Mouse (Mus musculus) olfactory bulb, adult 2 months (tissue): ENCODE data around the gene Ncaph.

Experiments
- CTCF ChIP-seq: fragments of 200-500 bp; IDR thresholded peaks from 2 replicates; pipeline ENCODE4 v1.5.1; 2012; ENCODE audit warnings: low read depth, mild to moderate bottlenecking, low read length, moderate library complexity; ENCODE audit not compliant: insufficient read depth
- POLR2A ChIP-seq: fragments of 200-500 bp; IDR thresholded peaks from 2 replicates; pipeline ENCODE4 v1.6.1; 2012; ENCODE audit warnings: mild to moderate bottlenecking, low read depth, low read length, moderate library complexity; ENCODE audit not compliant: insufficient read depth

GRCm38 (mm10) chr2:127068806-127069205 is 64.9 kb downstream of the Ncaph start:
- TF ChIP-seq CTCF (no peak), POLR2A (no peak)
